13 mouse cellular contexts compared by ENCODE assay signal in genomic region chr5:136937621-136938020, GRCm38 (mm10).
"Had no signal": no experiment of that assay in that cellular context is flagged by ENCODE, and none has a peak within 500 bp of the region (broad histone marks: within the 10 kb centered on the region; RNA-seq: fewer than 3 reads in every experiment).

No protein-coding gene starts in this region.

- H3K27ac ChIP-seq: limb, embryonic 10.5 days; liver, embryonic 15.5 days; neural tube, embryonic 13.5 days; stomach, embryonic 15.5 days had no signal

- H3K4me2 ChIP-seq: liver, embryonic 11.5 days; liver, embryonic 15.5 days; neural tube, embryonic 13.5 days; stomach, embryonic 15.5 days had no signal

- DNase-seq: lung, adult 2 months; lung, postnatal 36 days; retina, postnatal 1 day; thymus, adult 2 months; thymus, postnatal 25 days had no signal

- ATAC-seq: intestine, embryonic 16.5 days; lung, postnatal 0 days; midbrain, embryonic 16.5 days had no signal

- H3K36me3 ChIP-seq: limb, embryonic 10.5 days; liver, embryonic 15.5 days; neural tube, embryonic 13.5 days; stomach, embryonic 15.5 days had no signal

- H3K4me1 ChIP-seq: limb, embryonic 10.5 days; liver, embryonic 15.5 days; neural tube, embryonic 13.5 days; stomach, embryonic 15.5 days had no signal

- H3K9ac ChIP-seq: liver, embryonic 15.5 days; neural tube, embryonic 13.5 days; stomach, embryonic 15.5 days had no signal

- H3K4me3 ChIP-seq: limb, embryonic 10.5 days; liver, embryonic 15.5 days; neural tube, embryonic 13.5 days; stomach, embryonic 15.5 days had no signal

- H3K27me3 ChIP-seq: liver, embryonic 15.5 days; neural tube, embryonic 13.5 days; stomach, embryonic 15.5 days had no signal

- H3K9me3 ChIP-seq: limb, embryonic 10.5 days; liver, embryonic 15.5 days; stomach, embryonic 15.5 days had no signal
